Mouse (Mus musculus): ENCODE data around the gene Armc6. TPM values are rescaled to one million over a fixed set of nuclear protein-coding genes. Genes with fewer than 3 reads are reported as not detected.

Gene Armc6
- 10 to 100 TPM; 57.1 to 68.7 TPM for total RNA-seq (2021)
- long read RNA-seq, experiment 1, transcript Armc6-201 (8 exons, 2,263 nt) = major isoform, 31 of 67 reads
- long read RNA-seq, experiment 1, partial matches to known transcripts = 17 of 67 reads
- long read RNA-seq, experiment 1, other reads (novel, unspliced or antisense) = 17 of 67 reads
- long read RNA-seq, experiment 2, transcript Armc6-201 (8 exons, 2,263 nt) = major isoform, 26 of 57 reads
- long read RNA-seq, experiment 2, partial matches to known transcripts = 9 of 57 reads
- long read RNA-seq, experiment 2, other reads (novel, unspliced or antisense) = 20 of 57 reads

DNA sequence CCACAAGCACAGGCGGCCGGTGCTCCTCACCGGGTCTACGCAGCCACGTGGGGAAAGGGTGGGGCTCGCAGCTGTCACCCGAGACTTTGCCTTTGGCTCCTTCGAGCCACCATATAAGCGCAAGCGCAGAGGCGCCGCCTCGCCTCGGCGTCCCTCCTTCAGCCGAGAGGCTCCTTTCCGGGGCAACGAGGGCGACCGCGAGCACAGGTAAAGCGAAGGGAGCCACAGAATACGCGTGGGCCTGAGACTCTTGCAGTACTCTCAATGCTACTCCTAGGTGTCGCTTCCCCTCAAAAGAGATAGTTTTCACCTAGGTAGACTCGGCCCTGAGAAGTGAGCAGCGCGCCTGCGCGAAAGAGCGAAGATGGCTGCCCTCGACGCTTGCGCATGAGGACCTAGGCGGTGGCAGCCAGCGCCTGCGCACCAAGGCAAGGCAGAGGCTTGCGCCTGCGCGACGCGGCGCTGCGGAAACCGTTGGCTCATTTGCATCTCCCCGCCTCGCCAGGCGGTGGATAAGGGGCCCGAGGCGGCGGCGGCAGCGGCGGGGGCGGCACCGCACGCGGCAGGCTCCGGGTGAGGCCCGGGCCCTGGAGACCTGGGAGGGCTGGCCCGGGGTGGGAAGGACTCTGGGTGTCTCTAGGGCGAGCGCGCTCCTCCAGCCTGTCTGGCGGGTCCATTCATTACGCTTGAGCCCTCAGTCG is at the start of gene Armc6, which contains the start of gene Sugp2:
TSS of gene Armc6 (minus strand) at position 387 of the 701 bp plus-strand sequence.
TSS of gene Sugp2 (plus strand) at position 147 of the 701 bp plus-strand sequence.
- DNase-seq (ENCODE audit: low spot score in 2 of 2) = peak; percentile 97
- intact Hi-C loops (cut with DNase I) = no loop called here

DNA sequence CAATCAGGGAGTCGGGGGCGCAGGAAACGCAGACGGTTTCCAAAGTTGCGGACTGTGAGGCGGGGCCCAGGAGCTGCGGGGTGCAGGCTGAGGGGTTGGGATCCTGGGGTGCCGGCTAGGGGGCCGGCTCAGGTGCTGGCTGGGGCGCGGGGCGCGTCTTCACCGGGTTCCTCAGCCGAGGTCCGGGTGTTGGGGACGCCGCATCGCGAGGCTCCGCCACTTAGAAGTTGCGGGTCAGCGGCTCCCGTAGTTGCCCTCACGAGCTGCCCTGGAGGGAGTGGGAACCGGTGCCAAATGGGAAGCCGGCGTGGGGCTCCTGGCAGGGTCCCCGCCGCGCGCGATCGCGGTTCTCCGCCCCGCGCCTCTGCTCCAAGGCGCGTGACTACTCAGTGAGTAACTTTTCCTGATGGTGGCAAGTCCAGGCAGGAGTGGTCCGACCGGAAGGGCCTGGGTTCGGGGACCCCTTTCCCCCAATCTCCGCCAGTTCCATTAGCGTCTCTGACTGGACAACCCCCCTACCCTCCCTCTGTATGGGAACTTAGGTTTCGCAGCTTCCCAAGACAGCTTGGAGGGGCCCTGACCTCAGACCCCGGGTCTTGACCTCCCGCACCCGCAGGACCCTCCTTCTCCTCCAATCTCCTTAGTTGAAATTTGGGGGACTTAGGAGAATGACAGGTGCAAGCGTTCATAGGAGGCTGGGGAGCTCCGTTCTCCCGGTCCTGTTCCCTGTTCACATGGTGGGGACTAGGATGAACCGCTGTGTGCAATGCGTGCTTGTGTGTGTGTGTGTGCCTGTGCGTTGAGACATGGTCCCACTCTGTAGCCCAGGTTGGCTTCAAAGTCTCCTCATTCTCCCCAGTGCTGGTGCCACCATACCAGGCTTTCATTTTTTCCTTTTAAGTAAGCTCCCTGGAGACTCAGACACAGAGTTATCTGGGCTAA is 49.1 kb upstream of the Armc6 start:
- no peak for DNase-seq (ENCODE audit: low spot score in 2 of 2)
- intact Hi-C loops (cut with DNase I) = no loop called here

- intact Hi-C loops (cut with DNase I) = no loop called here
- DNase-seq (ENCODE audit: low spot score in 2 of 2) = peak; percentile 60 to 72
These were observed 48.4 kb upstream of the Armc6 start, which contains the start of gene Homer3 for GRCm38 (mm10) chr8:70282603-70283135. TSS of gene Homer3 (plus strand) at chr8:70282827.

GRCm38 (mm10) chr8:70281001-70281400 is 46.7 kb upstream of the Armc6 start:
- intact Hi-C loops (cut with DNase I) = no loop called here
- DNase-seq (ENCODE audit: low spot score in 2 of 2) = no peak

- intact Hi-C loops (cut with DNase I) = no loop called here
These were observed 45.0 kb upstream of the Armc6 start for GRCm38 (mm10) chr8:70279266-70279665.

GRCm38 (mm10) chr8:70278175-70278574 is 43.9 kb upstream of the Armc6 start:
- peak in 1 of 2 experiments; percentile 40 for DNase-seq (ENCODE audit: low spot score in 2 of 2)
- intact Hi-C loops (cut with DNase I) = no loop called here

More at GRCm38 (mm10) chr8:70279266-70279665, 45.0 kb upstream of the Armc6 start:
- DNase-seq (ENCODE audit: low spot score in 2 of 2) = no peak

DNA sequence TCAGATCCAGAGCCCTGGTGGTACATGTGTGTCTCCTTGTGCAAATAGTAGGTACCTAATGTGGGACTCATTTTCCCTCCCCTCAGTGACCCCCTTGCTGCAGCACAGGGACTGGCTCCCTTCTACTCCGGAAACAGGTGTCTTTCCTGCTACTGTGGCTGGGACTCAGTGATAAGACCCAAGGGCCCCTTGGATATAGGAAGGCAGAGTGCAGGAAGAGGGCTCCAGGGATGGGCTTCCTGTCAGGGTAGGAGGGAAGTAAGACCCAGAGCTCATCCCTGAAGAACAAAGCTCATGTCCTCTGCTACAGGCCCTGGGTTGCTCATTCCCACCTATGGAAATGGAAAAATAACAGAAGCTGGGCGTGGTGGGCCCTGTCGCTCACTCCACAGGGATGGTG is 42.2 kb upstream of the Armc6 start:
- intact Hi-C loops (cut with DNase I) = no loop called here
- DNase-seq (ENCODE audit: low spot score in 2 of 2) = no peak

DNA sequence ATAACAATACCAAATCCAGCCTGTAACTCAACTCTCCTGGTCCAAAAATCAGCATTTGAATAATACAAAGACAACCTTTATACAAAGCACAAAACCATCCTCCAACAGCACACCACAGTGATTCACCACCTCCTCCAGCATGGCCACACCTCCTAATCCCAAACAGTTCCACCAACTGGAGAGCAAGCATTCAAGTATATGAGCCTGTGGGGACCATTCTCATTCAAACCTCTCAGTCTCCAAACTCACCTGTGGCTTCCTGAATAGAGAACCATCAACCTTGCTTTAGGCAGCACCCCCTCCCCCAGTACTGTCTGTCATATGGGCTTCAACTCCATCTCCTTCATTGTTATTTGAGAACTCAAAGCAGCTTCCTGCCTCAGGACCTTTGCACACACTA is 40.1 kb upstream of the Armc6 start:
- intact Hi-C loops (cut with DNase I) = no loop called here
- no peak for DNase-seq (ENCODE audit: low spot score in 2 of 2)

DNA sequence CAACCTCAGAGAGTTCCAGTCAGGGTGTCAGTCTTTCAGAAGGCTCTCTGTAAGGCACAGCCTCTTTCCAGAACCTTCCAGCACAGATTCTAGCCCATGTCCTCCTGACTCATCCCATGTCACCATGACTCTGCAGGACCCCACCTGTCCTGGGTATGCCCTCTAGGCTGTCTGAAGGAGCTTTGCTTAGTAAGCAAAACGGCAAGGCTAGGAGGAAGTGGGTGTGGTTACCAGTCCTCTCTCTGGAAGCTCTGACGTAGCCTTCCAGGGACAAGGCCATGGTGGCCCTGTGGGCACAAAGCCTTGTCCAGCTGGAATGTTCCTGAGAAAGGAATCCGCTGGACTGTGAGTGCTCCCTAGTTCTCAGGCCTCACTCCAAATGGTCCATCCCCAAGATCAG is 38.7 kb upstream of the Armc6 start:
- DNase-seq (ENCODE audit: low spot score in 2 of 2) = no peak
- intact Hi-C loops (cut with DNase I) = no loop called here

DNA sequence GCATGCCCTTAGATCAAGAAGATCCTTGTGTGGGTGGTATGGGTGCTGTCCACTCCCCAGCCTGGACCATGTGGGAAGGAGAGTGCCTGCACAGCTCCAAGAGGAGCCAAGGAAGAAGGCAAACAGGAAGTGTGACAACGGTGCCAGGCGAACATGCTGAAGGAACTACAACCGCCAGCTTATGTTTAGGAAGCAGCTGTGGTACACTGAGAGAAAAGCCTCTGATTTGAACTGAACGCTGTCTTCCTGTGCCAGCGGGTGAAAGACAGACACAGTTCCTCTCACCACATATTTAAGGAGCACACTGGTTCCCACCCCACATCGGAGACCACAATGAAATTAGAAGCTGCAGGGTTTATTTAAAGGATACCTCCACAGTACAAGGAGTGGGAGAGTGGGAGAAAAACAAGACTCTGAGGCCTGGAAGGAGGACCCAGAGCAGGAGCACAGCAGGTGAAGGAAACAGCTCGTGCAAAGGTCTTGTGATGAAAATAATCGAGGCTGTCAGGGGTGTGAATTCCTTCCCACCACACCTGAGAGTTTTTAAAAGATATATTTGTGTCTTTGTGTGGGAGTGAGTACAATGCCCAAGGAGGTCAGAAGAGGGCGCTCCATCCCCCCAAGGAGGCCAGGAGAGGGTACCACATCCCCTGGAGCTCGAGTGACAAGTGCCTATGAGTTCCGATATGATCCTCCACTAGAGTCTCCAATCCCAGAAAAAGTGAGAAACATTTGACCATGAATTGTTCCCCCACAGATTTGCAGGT is 34.7 kb upstream of the Armc6 start:
- intact Hi-C loops (cut with DNase I) = no loop called here
- peak; percentile 50 to 75 for DNase-seq (ENCODE audit: low spot score in 2 of 2)

- DNase-seq (ENCODE audit: low spot score in 2 of 2) = no peak
- intact Hi-C loops (cut with DNase I) = no loop called here
These were observed 34.0 kb upstream of the Armc6 start for GRCm38 (mm10) chr8:70268311-70268710.

GRCm38 (mm10) chr8:70267674-70268073 is 33.4 kb upstream of the Armc6 start:
- no peak for DNase-seq (ENCODE audit: low spot score in 2 of 2)
- intact Hi-C loops (cut with DNase I) = no loop called here

GRCm38 (mm10) chr8:70259043-70259442 is 24.8 kb upstream of the Armc6 start:
- intact Hi-C loops (cut with DNase I) = no loop called here
- no peak for DNase-seq (ENCODE audit: low spot score in 2 of 2)

DNA sequence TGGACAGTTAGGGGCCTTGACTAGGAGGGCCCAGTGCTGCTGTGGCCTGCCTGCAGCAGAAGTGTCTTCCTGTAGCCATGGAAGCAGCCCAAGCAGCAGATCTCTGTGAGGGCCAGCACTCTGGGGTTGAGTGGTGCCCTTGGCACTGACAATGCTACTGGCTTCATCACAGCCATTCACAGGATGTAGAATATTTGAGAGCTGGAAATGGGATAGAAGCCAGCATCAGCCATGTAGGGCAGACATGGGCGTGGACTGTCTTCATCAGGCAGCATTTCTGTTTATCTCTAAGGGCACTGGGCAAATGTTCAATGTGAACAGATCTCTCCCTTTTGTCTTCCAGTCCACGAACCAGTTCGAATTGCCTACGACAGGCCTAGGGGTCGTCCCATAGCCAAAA is 24.3 kb upstream of the Armc6 start:
- intact Hi-C loops (cut with DNase I) = no loop called here
- no peak for DNase-seq (ENCODE audit: low spot score in 2 of 2)

DNA sequence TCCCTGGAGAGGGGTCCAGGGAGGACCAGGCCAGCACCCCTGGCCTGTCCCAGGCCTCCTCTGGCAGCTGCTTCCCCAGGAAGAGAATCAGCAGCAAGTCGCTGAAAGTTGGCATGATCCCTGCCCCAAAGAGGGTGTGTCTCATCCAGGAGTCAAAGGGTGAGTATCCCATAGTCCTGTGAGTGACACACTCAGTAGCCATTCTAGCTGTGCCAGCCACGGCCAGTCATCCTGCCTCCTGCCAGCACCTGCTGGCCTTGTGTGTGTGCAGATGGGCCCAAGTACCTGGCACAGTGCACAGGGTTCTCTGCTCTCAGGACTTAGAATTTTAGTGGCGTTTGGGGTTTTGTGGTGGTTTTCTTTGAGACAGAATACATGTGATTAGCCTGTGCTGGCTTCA is 23.2 kb upstream of the Armc6 start:
- intact Hi-C loops (cut with DNase I) = no loop called here
- no peak for DNase-seq (ENCODE audit: low spot score in 2 of 2)

GRCm38 (mm10) chr8:70254628-70255027 is 20.4 kb upstream of the Armc6 start:
- DNase-seq (ENCODE audit: low spot score in 2 of 2) = no peak
- intact Hi-C loops (cut with DNase I) = no loop called here

GRCm38 (mm10) chr8:70247841-70248240 is 13.6 kb upstream of the Armc6 start:
- intact Hi-C loops (cut with DNase I) = no loop called here
- no peak for DNase-seq (ENCODE audit: low spot score in 2 of 2)

GRCm38 (mm10) chr8:70246622-70247021 is 12.4 kb upstream of the Armc6 start:
- intact Hi-C loops (cut with DNase I) = no loop called here

DNA sequence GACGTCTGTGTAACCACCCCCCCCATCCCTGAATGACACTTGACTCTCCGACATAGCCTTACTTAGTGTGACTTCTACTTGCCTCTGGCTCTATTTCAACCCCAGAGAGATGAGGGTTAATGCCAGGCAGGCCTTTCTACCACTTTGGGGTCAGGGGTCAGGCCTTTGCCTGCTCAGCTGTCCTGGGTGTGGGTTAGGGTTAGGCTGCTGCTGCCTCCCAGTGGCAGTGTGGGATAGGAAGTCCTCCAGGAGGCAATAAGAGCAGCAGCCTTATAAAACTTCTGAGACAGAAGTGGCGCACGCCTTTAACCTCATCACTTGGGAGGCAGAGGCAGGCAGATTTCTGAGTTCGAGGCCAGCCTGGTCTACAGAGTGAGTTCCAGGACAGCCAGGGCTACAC is 6.4 kb upstream of the Armc6 start:
- no peak for DNase-seq (ENCODE audit: low spot score in 2 of 2)
- intact Hi-C loops (cut with DNase I) = no loop called here

More at GRCm38 (mm10) chr8:70246622-70247021, 12.4 kb upstream of the Armc6 start:
- no peak for DNase-seq (ENCODE audit: low spot score in 2 of 2)
